Mouse (Mus musculus): ENCODE results near the gene Fbxo47. TPM values are rescaled to one million over a fixed set of nuclear protein-coding genes. Genes with fewer than 3 reads are reported as not detected.

Gene Fbxo47
- polyA plus RNA-seq, 1 experiment from 2014 or later: 0.66 TPM

DNA sequence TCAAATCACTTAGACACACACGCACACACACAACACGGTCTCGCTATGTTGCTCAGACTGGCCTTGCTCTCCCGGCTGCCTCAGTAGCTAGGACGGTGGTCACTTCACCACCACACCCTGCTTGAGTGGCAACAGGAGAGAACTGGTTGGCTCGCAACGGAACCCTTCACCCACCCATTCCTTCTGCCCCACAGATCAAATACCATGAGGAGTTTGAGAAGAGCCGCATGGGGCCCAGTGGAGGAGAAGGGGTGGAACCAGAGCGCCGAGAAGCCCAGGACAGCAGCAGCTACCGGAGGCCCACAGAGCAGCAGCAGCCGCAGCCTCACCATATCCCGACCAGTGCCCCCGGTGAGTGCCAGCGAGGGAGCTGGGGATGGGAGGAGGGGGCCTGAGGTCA is 50.6 kb downstream of the Fbxo47 start:
- no peak overlapping the region for H3K4me3 ChIP-seq (ENCODE audit: low read depth, low read length)
- peaks cover 22% of the 10 kb centered on the region; the same call in 1 of the 2 replicates for H3K36me3 ChIP-seq (ENCODE audit: control insufficient read depth, insufficient read depth, low read length)
- no peaks in the 10 kb centered on the region for H3K27me3 ChIP-seq (ENCODE audit: control insufficient read depth, insufficient read depth, low read length)
- H3K4me2 ChIP-seq: no peak overlapping the region
- ATAC-seq (replicated peaks; ENCODE audit: insufficient number of reproducible peaks, low FRiP score, low TSS enrichment): no peak
- H3K9ac ChIP-seq (ENCODE audit: low read depth, low read length): no peak overlapping the region
- 78% methylated on average over 15 of the region's 15 CpGs for WGBS (ENCODE audit: insufficient replicate concordance)
- no peaks in the 10 kb centered on the region for H3K4me1 ChIP-seq (ENCODE audit: control insufficient read depth, insufficient read depth, low read length)
- no peaks in the 10 kb centered on the region for H3K9me3 ChIP-seq (replicated peaks; ENCODE audit: control insufficient read depth, low read length)
- H3K27ac ChIP-seq (ENCODE audit: low read depth, low read length): no peak overlapping the region

DNA sequence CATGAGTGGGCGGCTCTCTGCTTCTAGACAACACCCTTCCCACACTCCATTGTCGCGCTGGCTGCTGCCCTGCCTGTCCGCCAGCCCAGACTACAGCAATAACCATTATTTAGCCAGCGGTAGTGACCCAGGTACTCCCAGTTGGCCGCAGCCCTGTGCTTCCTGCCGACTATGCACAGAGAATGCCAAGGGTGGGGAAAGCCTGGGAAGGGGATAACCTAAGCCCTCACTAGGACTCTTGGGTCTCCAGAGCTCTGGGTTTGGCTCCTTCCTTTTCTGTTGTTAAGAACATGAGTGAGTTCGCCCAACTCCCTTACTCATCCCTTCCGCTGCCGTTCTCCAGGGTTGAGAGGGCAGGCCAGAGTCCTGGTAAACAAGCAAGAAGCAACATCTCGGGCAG is 52.0 kb downstream of the Fbxo47 start:
- no peaks in the 10 kb centered on the region for H3K27me3 ChIP-seq (ENCODE audit: control insufficient read depth, insufficient read depth, low read length)
- H3K4me2 ChIP-seq: no peak overlapping the region
- H3K9me3 ChIP-seq (replicated peaks; ENCODE audit: control insufficient read depth, low read length): no peaks in the 10 kb centered on the region
- no peak for ATAC-seq (replicated peaks; ENCODE audit: insufficient number of reproducible peaks, low FRiP score, low TSS enrichment)
- WGBS (ENCODE audit: insufficient replicate concordance): 85% methylated on average over 11 of the region's 11 CpGs
- H3K4me3 ChIP-seq (ENCODE audit: low read depth, low read length): no peak overlapping the region
- H3K27ac ChIP-seq (ENCODE audit: low read depth, low read length): no peak overlapping the region
- no peak overlapping the region for H3K9ac ChIP-seq (ENCODE audit: low read depth, low read length)
- H3K36me3 ChIP-seq (ENCODE audit: control insufficient read depth, insufficient read depth, low read length): peaks cover 23% of the 10 kb centered on the region; the same call in 1 of the 2 replicates
- no peaks in the 10 kb centered on the region for H3K4me1 ChIP-seq (ENCODE audit: control insufficient read depth, insufficient read depth, low read length)

DNA sequence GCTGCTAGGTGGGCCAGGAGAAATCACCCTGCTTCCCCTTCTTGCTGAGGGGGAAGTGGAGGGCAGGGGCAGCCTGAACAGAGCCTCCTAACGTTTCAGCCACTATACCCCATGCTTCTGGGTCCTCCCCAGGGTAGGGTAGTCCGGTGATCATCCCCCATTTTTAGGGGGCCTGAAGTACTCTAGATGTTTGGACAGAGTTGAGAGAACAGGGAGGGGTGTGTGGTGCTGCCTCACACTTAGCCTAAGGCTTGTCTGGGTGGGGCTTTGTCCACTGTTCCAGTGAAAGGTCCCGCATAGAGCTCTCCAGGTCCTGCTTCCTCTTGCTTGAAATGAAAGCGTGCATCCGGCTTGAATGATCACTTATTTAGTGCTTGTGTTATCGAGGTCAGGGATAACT is 53.5 kb downstream of the Fbxo47 start:
- 0 out of 2 replicates have a peak, but pooled peaks cover 17% of the 10 kb centered on the region for H3K36me3 ChIP-seq (ENCODE audit: control insufficient read depth, insufficient read depth, low read length)
- H3K9ac ChIP-seq (ENCODE audit: low read depth, low read length): no peak overlapping the region
- no peak for ATAC-seq (replicated peaks; ENCODE audit: insufficient number of reproducible peaks, low FRiP score, low TSS enrichment)
- no peaks in the 10 kb centered on the region for H3K27me3 ChIP-seq (ENCODE audit: control insufficient read depth, insufficient read depth, low read length)
- H3K4me2 ChIP-seq: no peak overlapping the region
- H3K9me3 ChIP-seq (replicated peaks; ENCODE audit: control insufficient read depth, low read length): no peaks in the 10 kb centered on the region
- H3K4me1 ChIP-seq (ENCODE audit: control insufficient read depth, insufficient read depth, low read length): no peaks in the 10 kb centered on the region
- no peak overlapping the region for H3K4me3 ChIP-seq (ENCODE audit: low read depth, low read length)
- no peak overlapping the region for H3K27ac ChIP-seq (ENCODE audit: low read depth, low read length)
- WGBS (ENCODE audit: insufficient replicate concordance): 85% methylated on average over 6 of the region's 6 CpGs

DNA sequence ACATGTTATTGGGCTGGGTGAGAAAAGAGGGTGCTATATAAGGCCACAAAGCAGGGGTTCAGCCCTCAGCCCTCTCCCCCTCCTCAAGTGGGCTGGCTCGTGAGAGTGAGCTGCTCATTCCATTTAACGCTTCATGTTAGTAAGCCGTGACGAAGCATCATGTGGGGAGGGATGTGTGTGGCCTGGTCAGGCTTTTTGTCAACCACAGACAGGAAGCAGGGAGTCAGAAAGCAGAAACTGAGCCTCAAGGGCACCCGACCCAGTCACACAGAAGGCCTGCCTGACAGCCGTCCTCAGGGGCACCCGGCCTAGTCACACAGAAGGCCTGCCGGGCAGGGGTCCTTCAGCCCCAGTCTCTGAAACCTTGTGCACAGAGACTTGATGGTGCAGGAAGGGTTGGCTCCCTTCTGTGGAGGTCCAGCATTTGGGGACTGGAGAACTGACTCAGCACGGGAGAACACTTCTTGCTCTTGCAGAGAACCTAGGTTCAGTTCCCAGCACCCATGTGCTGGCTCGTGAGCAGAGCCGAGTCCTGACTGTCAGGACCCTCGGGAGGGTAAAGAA is 54.0 kb downstream of the Fbxo47 start:
- 83% methylated on average over 12 of the region's 12 CpGs for WGBS (ENCODE audit: insufficient replicate concordance)
- no peaks in the 10 kb centered on the region for H3K27me3 ChIP-seq (ENCODE audit: control insufficient read depth, insufficient read depth, low read length)
- no peak overlapping the region for H3K9ac ChIP-seq (ENCODE audit: low read depth, low read length)
- no peak overlapping the region for H3K4me2 ChIP-seq
- H3K9me3 ChIP-seq (replicated peaks; ENCODE audit: control insufficient read depth, low read length): no peaks in the 10 kb centered on the region
- no peak for ATAC-seq (replicated peaks; ENCODE audit: insufficient number of reproducible peaks, low FRiP score, low TSS enrichment)
- H3K27ac ChIP-seq (ENCODE audit: low read depth, low read length): no peak overlapping the region
- no peaks in the 10 kb centered on the region for H3K4me1 ChIP-seq (ENCODE audit: control insufficient read depth, insufficient read depth, low read length)
- no peak overlapping the region for H3K4me3 ChIP-seq (ENCODE audit: low read depth, low read length)
- H3K36me3 ChIP-seq (ENCODE audit: control insufficient read depth, insufficient read depth, low read length): peaks cover 19% of the 10 kb centered on the region; the same call in 1 of the 2 replicates

DNA sequence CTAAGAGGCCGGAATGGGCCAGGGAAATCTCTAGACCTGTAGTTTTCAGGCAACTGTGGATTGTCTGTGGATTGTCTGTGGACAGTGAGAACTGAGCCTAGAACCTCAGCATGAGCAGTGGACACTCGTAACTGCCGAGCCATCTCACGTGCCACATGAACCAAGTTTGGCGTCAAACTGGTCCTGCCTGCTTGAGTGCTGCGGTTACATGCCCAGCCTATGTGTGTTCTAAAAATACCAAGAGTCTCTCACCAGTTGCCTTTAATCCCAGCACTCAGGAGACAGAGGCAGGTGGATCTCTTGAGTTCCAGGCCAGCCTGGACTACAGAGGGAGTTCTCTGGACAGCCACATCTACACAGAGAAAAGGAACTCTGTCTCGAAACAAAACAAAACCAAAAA is 54.6 kb downstream of the Fbxo47 start:
- H3K4me3 ChIP-seq (ENCODE audit: low read depth, low read length): no peak overlapping the region
- WGBS (ENCODE audit: insufficient replicate concordance): 86% methylated on average over 7 of the region's 7 CpGs
- H3K27me3 ChIP-seq (ENCODE audit: control insufficient read depth, insufficient read depth, low read length): no peaks in the 10 kb centered on the region
- H3K27ac ChIP-seq (ENCODE audit: low read depth, low read length): no peak overlapping the region
- H3K9ac ChIP-seq (ENCODE audit: low read depth, low read length): no peak overlapping the region
- H3K4me2 ChIP-seq: no peak overlapping the region
- H3K9me3 ChIP-seq (replicated peaks; ENCODE audit: control insufficient read depth, low read length): no peaks in the 10 kb centered on the region
- no peaks in the 10 kb centered on the region for H3K4me1 ChIP-seq (ENCODE audit: control insufficient read depth, insufficient read depth, low read length)
- H3K36me3 ChIP-seq (ENCODE audit: control insufficient read depth, insufficient read depth, low read length): peaks cover 18% of the 10 kb centered on the region; the same call in 1 of the 2 replicates
- ATAC-seq (replicated peaks; ENCODE audit: insufficient number of reproducible peaks, low FRiP score, low TSS enrichment): no peak

DNA sequence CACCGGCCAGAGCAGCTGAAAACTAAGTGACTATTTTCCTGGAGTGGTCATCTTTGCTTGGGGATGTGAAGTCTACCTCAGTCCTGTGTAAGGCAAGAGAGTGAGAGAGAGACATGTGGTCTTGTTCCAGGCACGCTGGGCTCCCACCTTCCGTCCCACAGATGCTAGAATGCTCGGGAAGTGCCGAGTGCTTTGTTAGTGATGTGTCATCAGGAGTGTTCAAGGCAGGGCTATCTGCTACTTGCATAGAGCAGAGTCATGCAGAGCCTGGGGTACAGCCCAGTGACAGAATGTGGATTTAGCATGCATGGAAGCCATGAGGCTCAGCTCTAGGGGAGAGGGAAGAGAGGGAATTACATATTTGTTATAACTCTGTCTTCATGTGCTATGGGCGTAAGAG is 56.3 kb downstream of the Fbxo47 start:
- H3K36me3 ChIP-seq (ENCODE audit: control insufficient read depth, insufficient read depth, low read length): peaks cover 14% of the 10 kb centered on the region; the same call in 1 of the 2 replicates
- H3K4me2 ChIP-seq: no peak overlapping the region
- no peaks in the 10 kb centered on the region for H3K4me1 ChIP-seq (ENCODE audit: control insufficient read depth, insufficient read depth, low read length)
- H3K4me3 ChIP-seq (ENCODE audit: low read depth, low read length): no peak overlapping the region
- no peak for ATAC-seq (replicated peaks; ENCODE audit: insufficient number of reproducible peaks, low FRiP score, low TSS enrichment)
- H3K27me3 ChIP-seq (ENCODE audit: control insufficient read depth, insufficient read depth, low read length): no peaks in the 10 kb centered on the region
- no peak overlapping the region for H3K27ac ChIP-seq (ENCODE audit: low read depth, low read length)
- no peaks in the 10 kb centered on the region for H3K9me3 ChIP-seq (replicated peaks; ENCODE audit: control insufficient read depth, low read length)
- no peak overlapping the region for H3K9ac ChIP-seq (ENCODE audit: low read depth, low read length)
- WGBS (ENCODE audit: insufficient replicate concordance): 55% methylated on average over 6 of the region's 6 CpGs

DNA sequence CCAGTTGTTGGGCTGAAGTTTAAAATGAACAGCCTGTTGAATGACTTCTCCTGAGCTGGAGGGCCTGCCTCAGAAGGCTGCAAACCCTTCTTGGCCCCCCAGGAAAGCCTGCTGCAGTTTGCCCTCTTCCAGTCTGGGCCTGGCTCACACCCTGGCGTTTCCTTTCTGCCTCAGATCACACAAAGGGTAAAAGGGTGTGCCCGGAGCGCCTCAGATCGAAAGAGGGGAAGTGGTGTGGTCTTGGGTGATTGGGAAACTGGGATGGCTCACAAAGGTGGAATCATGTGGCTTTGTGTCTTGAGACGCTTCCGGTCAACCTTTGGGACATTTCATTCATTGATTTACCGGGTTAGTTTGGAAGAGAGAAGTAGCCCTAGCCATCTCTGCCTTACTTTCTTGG is 57.5 kb downstream of the Fbxo47 start:
- peaks cover 14% of the 10 kb centered on the region; the same call in 1 of the 2 replicates for H3K36me3 ChIP-seq (ENCODE audit: control insufficient read depth, insufficient read depth, low read length)
- no peaks in the 10 kb centered on the region for H3K9me3 ChIP-seq (replicated peaks; ENCODE audit: control insufficient read depth, low read length)
- no peak overlapping the region for H3K27ac ChIP-seq (ENCODE audit: low read depth, low read length)
- no peak overlapping the region for H3K9ac ChIP-seq (ENCODE audit: low read depth, low read length)
- H3K27me3 ChIP-seq (ENCODE audit: control insufficient read depth, insufficient read depth, low read length): no peaks in the 10 kb centered on the region
- WGBS (ENCODE audit: insufficient replicate concordance): 61% methylated on average over 7 of the region's 7 CpGs
- H3K4me1 ChIP-seq (ENCODE audit: control insufficient read depth, insufficient read depth, low read length): peaks cover 1% of the 10 kb centered on the region; the same call in 1 of the 2 replicates
- H3K4me3 ChIP-seq (ENCODE audit: low read depth, low read length): no peak overlapping the region
- no peak overlapping the region for H3K4me2 ChIP-seq
- no peak for ATAC-seq (replicated peaks; ENCODE audit: insufficient number of reproducible peaks, low FRiP score, low TSS enrichment)

DNA sequence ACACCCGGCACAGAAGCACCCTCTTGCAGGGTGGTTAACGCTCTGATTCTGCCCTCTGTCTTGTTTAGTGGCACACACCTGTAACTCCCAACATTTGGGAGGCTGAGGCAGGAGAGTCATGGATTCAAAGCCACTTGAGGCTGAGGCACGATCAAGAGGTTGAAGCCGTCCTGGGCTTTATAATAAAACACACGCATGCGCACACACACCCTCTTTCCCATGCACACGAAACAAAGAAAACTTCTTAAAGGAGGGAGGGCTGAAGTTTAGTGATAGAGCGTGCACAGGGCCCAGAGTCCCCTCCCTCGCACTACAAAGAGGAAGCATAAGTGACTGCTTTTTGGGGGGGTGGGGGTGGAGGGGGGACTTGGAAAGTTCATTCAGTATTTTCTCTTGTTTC is 58.0 kb downstream of the Fbxo47 start:
- Histone ChIP-seq H3K4me3 (ENCODE audit: low read depth, low read length) (no peak overlapping the region), H3K4me1 (ENCODE audit: control insufficient read depth, insufficient read depth, low read length) (peaks cover 5% of the 10 kb centered on the region), H3K27me3 (ENCODE audit: control insufficient read depth, insufficient read depth, low read length) (no peaks in the 10 kb centered on the region), H3K9me3 (replicated peaks; ENCODE audit: control insufficient read depth, low read length) (no peaks in the 10 kb centered on the region), H3K9ac (ENCODE audit: low read depth, low read length) (no peak overlapping the region), H3K36me3 (ENCODE audit: control insufficient read depth, insufficient read depth, low read length) (peaks cover 14% of the 10 kb centered on the region; the same call in 1 of the 2 replicates), H3K27ac (ENCODE audit: low read depth, low read length) (no peak overlapping the region), H3K4me2 (no peak overlapping the region)
- no peak for ATAC-seq (replicated peaks; ENCODE audit: insufficient number of reproducible peaks, low FRiP score, low TSS enrichment)
- 84% methylated on average over 9 of the region's 9 CpGs for WGBS (ENCODE audit: insufficient replicate concordance)

DNA sequence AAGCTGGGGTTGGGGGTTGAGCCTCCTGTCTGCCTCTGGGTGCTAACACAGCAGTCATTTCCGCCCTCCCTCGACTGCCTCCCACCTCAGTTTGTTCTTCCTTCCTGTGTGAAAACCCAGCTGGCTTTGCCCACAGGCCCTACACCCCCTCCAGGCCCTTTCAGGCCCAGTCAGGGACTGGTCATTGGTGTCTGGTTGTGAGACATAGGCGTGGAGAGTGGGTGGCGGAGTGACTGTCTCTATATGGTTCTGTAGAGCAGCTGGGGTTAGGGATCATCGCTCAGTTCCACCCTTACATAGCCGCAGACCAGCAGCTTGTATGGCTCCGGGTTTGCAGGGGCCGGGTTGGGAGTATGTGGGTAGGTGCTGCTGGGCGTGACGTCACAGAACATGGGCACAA is 58.7 kb downstream of the Fbxo47 start:
- Histone ChIP-seq H3K9me3 (replicated peaks; ENCODE audit: control insufficient read depth, low read length) (no peaks in the 10 kb centered on the region), H3K27me3 (ENCODE audit: control insufficient read depth, insufficient read depth, low read length) (no peaks in the 10 kb centered on the region), H3K9ac (ENCODE audit: low read depth, low read length) (no peak overlapping the region), H3K27ac (ENCODE audit: low read depth, low read length) (no peak overlapping the region), H3K4me3 (ENCODE audit: low read depth, low read length) (no peak overlapping the region), H3K4me1 (ENCODE audit: control insufficient read depth, insufficient read depth, low read length) (peaks cover 8% of the 10 kb centered on the region), H3K4me2 (no peak overlapping the region), H3K36me3 (ENCODE audit: control insufficient read depth, insufficient read depth, low read length) (peaks cover 14% of the 10 kb centered on the region; the same call in 1 of the 2 replicates)
- 81% methylated on average over 10 of the region's 10 CpGs for WGBS (ENCODE audit: insufficient replicate concordance)
- ATAC-seq (replicated peaks; ENCODE audit: insufficient number of reproducible peaks, low FRiP score, low TSS enrichment): peak; percentile 44; the same call in 1 of the 2 replicates
